Mouse (Mus musculus): ENCODE measurements around the gene St6gal1.

DNA sequence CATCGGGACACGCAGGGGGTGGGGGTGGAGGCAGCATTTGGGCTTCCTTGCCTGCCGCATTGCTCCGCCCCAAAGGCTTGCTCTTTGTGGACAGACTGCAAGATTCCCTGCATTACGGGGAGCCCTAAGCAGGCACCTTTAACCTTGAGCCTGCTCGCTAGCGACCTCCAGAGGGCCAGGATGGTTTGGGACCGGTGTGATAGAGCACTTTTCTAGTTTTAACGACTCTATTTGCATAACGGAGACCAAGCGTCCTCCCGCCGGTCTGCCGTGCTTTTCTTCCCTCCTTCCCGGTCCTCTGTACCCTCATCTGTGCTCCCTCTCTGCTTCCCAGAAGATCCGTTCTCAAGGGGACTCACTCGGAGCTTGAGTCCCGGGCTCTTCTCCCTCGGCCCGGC, at the start of gene St6gal1:
- TF ChIP-seq CTCF (IDR thresholded peaks at IDR 0.05; ENCODE audit: low read depth, low read length), result peak; percentile 61
- TF ChIP-seq POLR2A (IDR thresholded peaks at IDR 0.05; ENCODE audit: borderline replicate concordance, low read depth, low read length), result no peak

All from bone marrow macrophage, adult 2 months (primary cell).